Mouse (Mus musculus): ENCODE measurements around the gene Rpp25l. TPM values are rescaled to one million over a fixed set of nuclear protein-coding genes. Genes with fewer than 3 reads are reported as not detected.

The Rpp25l gene
- polyA plus RNA-seq, 1 experiment from 2014 or later = 29.8 TPM

DNA sequence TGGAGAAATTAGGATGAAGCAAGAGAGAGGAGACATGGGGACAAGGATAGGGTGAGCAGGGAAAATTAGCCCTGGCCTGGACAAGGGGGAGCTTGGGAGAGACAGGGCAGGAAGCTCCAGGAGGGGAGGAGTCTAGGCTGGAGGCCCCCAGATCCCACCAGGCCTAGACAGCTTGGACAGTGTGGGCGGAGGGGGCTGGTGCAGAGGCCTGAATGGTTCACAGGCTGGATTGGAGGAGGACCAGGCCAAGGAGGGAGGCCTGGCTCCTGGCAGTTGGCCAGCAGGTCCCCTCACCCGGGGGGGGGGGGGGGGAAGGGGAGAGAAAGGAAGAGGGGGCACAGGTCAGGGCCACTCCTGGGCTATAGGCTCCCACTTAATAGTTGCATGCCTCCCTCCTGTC is 34.0 kb downstream of the Rpp25l start:
- Histone ChIP-seq H3K9ac (no peak overlapping the region), H3K36me3 (replicated peaks) (no peaks in the 10 kb centered on the region), H3K27me3 (peaks cover 74% of the 10 kb centered on the region), H3K9me3 (replicated peaks) (no peaks in the 10 kb centered on the region), H3K4me1 (replicated peaks) (no peaks in the 10 kb centered on the region), H3K4me3 (replicated peaks) (no peak overlapping the region), H3K4me2 (no peak overlapping the region), H3K27ac (replicated peaks) (no peak overlapping the region)
- 47% methylated on average over 1 of the region's 2 CpGs for WGBS (ENCODE audit: insufficient replicate concordance)
- no peak for ATAC-seq (ENCODE audit: insufficient read depth)

DNA sequence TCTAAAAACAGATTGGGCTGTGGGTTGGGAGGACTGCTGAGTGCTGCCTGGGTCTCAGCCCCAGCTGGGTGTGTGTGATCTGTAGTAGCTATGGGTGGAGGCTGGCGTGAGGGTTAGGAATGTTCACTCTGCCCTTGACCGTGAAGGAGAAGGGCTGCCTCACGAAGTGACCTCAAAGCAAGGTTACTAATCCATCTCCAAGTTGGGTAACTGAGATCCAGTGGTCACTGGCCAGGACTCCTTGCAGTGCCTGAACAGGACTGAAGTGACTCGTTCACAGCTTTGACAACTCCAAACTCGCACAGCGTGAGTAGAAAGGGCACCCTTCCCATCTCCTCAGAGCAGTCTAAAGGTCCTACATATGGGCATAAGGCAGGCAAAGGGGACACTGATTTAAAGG is 34.5 kb downstream of the Rpp25l start:
- H3K27me3 ChIP-seq = peaks cover 74% of the 10 kb centered on the region
- no peak overlapping the region for H3K4me2 ChIP-seq
- no peak for ATAC-seq (ENCODE audit: insufficient read depth)
- H3K4me1 ChIP-seq (replicated peaks) = no peaks in the 10 kb centered on the region
- H3K36me3 ChIP-seq (replicated peaks) = no peaks in the 10 kb centered on the region
- no peak overlapping the region for H3K9ac ChIP-seq
- no peak overlapping the region for H3K4me3 ChIP-seq (replicated peaks)
- no peaks in the 10 kb centered on the region for H3K9me3 ChIP-seq (replicated peaks)
- no peak overlapping the region for H3K27ac ChIP-seq (replicated peaks)
- 48% methylated on average over 6 of the region's 6 CpGs for WGBS (ENCODE audit: insufficient replicate concordance)

DNA sequence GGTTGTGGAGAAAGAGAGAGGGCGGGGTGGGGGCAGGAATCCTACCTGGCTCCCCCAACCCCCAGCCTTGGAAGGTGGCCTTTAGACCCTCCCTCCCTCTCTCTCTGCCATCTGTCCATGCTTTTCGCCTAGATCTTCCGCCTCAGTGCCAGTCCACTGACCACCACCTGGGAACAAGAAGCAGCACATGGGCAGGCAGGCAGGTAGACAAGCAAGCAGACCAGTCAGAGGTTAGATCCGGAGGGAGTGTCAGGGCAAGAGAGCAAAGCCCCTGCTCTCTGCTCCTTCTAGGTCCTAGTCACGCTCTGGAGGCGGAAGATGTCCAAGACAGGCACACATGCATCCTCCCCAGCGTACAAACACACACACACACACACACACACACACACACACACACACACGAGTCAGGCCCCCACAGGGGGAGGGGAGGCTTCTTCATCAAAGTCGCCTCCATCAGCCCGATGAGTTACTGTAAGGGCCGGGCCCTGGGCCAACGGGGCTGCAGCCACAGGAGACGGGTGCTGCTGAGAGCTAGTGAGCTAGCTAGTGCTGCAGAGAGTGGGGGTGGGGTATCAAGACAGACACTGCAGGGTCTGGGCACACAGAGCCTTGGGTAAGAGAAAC is 36.2 kb downstream of the Rpp25l start:
- 48% methylated on average over 13 of the region's 13 CpGs for WGBS (ENCODE audit: insufficient replicate concordance)
- Histone ChIP-seq H3K4me2 (no peak overlapping the region), H3K4me1 (replicated peaks) (no peaks in the 10 kb centered on the region), H3K4me3 (replicated peaks) (no peak overlapping the region), H3K9me3 (replicated peaks) (no peaks in the 10 kb centered on the region), H3K27me3 (peaks cover 77% of the 10 kb centered on the region), H3K36me3 (replicated peaks) (no peaks in the 10 kb centered on the region), H3K9ac (no peak overlapping the region), H3K27ac (replicated peaks) (no peak overlapping the region)
- ATAC-seq (ENCODE audit: insufficient read depth) = no peak

DNA sequence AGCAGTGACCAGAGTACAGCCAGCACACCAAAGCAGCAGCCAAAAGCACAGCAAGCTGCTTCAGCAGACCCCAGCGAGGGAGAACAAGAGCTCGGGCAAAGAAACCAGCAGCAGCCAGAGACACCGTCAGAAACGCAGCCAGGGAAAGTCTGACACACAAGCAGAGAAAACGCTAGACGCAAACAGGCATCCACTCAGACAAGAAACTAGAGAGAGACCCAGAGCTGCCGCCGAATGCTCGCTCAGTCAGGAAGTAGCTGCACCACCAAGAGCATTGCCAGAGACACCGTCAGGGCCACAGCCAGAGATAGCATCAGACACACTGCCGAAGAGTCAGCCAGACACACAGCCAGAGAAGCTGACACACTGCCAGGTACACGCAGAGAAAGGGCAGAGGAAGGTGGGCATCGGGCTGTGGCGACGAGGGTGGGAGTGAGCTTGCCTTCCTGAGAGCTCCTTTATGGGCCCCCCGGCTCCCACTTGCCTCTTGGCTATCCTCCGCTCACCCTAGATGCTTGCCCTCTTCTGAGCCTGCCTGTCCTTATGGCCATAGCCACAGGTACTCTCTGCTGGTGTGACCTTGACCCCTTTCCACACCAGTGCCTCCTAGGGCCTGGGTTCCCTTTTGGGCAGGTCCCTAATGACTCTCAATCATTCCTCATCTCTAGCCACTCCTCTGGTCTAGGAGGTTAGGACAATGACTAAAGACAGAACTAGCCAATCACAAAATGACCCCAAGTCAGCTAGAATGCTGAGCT is 36.9 kb downstream of the Rpp25l start:
- no peak for ATAC-seq (ENCODE audit: insufficient read depth)
- Histone ChIP-seq H3K4me2 (no peak overlapping the region), H3K9me3 (replicated peaks) (no peaks in the 10 kb centered on the region), H3K9ac (no peak overlapping the region), H3K4me1 (replicated peaks) (no peaks in the 10 kb centered on the region), H3K36me3 (replicated peaks) (no peaks in the 10 kb centered on the region), H3K4me3 (replicated peaks) (no peak overlapping the region), H3K27ac (replicated peaks) (no peak overlapping the region), H3K27me3 (peaks cover 78% of the 10 kb centered on the region)
- 32% methylated on average over 17 of the region's 17 CpGs for WGBS (ENCODE audit: insufficient replicate concordance)

DNA sequence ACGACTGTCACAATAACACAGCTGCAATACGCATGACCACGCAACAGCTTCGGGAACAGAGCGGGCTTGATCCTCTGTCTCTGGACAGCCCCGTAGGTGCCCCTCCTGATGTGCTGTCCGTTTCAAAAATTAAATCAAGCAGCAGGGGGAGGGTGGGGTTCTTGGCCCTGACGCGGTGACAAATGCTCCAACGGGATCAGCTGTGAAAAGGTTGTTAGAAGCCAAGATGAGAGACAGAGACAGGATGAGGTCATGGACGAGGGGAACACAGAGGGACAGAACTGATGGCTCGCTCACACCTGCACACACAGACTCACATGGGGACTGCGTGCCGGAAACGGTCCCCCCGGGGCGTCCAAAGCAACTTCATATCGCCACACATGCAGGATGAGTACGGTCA is 40.1 kb downstream of the Rpp25l start:
- no peaks in the 10 kb centered on the region for H3K4me1 ChIP-seq (replicated peaks)
- H3K9me3 ChIP-seq (replicated peaks) = no peaks in the 10 kb centered on the region
- H3K27ac ChIP-seq (replicated peaks) = no peak overlapping the region
- no peak overlapping the region for H3K4me2 ChIP-seq
- WGBS (ENCODE audit: insufficient replicate concordance) = 62% methylated on average over 19 of the region's 19 CpGs
- H3K27me3 ChIP-seq = peaks cover 56% of the 10 kb centered on the region
- no peaks in the 10 kb centered on the region for H3K36me3 ChIP-seq (replicated peaks)
- H3K4me3 ChIP-seq (replicated peaks) = no peak overlapping the region
- no peak overlapping the region for H3K9ac ChIP-seq
- ATAC-seq (ENCODE audit: insufficient read depth) = no peak

DNA sequence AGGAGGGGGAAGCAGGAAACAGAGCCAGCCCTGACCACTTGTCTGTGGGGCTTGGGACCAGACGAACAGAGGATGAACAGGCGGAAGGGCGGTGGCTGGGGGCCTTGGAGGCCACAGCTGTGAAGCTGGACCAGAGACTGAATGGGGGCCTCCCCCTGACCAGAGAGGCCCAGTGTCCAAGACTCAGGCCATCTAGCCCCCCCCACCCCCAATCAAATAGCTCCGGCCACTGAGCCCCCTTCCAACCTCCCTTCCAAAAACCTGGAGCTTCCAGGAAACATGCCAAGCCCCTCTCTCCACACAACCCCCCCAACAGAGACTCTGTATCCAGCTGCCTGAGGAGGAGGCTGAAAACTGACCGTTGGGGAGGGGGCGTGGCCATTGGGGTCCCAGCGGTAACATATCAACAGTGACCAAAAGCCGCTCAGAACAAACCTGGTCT is 40.8 kb downstream of the Rpp25l start:
- H3K4me1 ChIP-seq (replicated peaks) = no peaks in the 10 kb centered on the region
- H3K9me3 ChIP-seq (replicated peaks) = no peaks in the 10 kb centered on the region
- no peak overlapping the region for H3K4me3 ChIP-seq (replicated peaks)
- H3K36me3 ChIP-seq (replicated peaks) = no peaks in the 10 kb centered on the region
- ATAC-seq (ENCODE audit: insufficient read depth) = no peak
- H3K27me3 ChIP-seq = peaks cover 53% of the 10 kb centered on the region
- H3K27ac ChIP-seq (replicated peaks) = no peak overlapping the region
- 32% methylated on average over 8 of the region's 8 CpGs for WGBS (ENCODE audit: insufficient replicate concordance)
- no peak overlapping the region for H3K9ac ChIP-seq
- H3K4me2 ChIP-seq = no peak overlapping the region

DNA sequence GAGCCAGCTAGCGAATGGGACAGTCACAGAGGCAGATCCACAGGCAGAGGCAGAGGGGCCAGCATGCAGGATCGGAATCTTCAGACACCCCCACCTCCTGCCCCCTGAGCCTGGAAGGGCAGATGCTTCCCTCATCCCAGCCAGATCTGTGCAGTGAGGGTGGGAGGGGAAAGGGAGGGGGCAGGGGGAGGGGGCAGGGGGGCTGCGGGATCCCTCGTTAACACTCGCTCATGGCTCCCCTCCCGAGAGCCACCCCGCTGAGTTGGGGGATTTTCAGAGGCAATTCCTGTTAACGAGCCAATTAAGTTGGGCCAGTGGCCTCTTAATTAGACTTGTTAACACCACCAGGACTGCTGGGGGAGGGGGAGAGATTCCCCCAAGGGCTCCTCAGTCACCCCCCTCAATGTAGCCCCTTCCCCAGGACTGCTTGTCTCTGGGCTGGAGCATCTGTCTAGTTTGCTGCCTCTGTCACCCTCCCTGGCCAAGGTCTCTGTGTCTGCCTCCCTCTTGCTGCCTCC is 41.3 kb downstream of the Rpp25l start:
- Histone ChIP-seq H3K4me3 (replicated peaks) (no peak overlapping the region), H3K9ac (no peak overlapping the region), H3K36me3 (replicated peaks) (no peaks in the 10 kb centered on the region), H3K4me1 (replicated peaks) (no peaks in the 10 kb centered on the region), H3K27ac (replicated peaks) (no peak overlapping the region), H3K9me3 (replicated peaks) (no peaks in the 10 kb centered on the region), H3K4me2 (no peak overlapping the region), H3K27me3 (peaks cover 49% of the 10 kb centered on the region)
- no peak for ATAC-seq (ENCODE audit: insufficient read depth)
- WGBS (ENCODE audit: insufficient replicate concordance) = 33% methylated on average over 8 of the region's 8 CpGs

DNA sequence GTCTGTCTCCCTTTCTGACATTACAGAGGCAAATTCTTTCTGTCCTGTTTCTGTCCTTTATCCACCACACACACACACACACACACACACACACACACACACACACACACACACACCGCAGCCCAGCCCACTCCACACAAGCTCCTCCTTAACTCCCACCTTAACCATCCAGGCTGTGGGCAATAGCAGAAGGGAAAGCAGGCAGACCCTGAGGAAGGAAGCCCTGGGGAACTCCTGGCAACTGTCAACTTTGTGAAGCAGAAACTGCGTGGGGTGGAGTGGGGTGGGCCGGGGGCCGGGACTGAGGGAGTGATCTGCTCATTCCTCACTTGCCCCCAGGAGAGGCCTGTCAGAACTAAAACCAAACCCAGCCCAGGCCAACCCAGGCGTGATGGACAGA is 41.8 kb downstream of the Rpp25l start:
- Histone ChIP-seq H3K9ac (no peak overlapping the region), H3K36me3 (replicated peaks) (no peaks in the 10 kb centered on the region), H3K4me1 (replicated peaks) (no peaks in the 10 kb centered on the region), H3K4me2 (no peak overlapping the region), H3K9me3 (replicated peaks) (no peaks in the 10 kb centered on the region), H3K4me3 (replicated peaks) (no peak overlapping the region), H3K27ac (replicated peaks) (no peak overlapping the region), H3K27me3 (peaks cover 44% of the 10 kb centered on the region)
- ATAC-seq (ENCODE audit: insufficient read depth) = no peak
- 34% methylated on average over 5 of the region's 5 CpGs for WGBS (ENCODE audit: insufficient replicate concordance)

DNA sequence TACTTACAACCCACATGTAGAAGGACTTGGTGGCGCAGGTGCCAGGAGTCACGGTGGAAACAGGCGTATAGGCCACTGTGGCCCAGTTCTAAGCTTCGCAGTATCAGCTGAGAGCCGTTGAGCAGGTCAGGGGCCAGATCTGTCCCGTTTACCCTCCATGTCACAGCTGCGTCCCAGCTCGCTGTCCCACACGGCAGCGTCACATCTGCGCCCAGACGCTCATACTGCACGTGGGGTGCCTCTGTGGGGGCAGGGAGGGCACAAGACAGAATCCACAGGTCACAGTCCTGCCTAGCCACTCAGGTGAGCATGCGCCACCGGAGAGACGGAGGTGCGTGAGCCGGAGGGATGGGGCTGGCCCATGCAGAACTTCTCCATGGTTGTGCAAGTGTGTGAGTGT is 42.5 kb downstream of the Rpp25l start:
- no peaks in the 10 kb centered on the region for H3K36me3 ChIP-seq (replicated peaks)
- no peak overlapping the region for H3K4me3 ChIP-seq (replicated peaks)
- H3K9ac ChIP-seq = no peak overlapping the region
- no peaks in the 10 kb centered on the region for H3K4me1 ChIP-seq (replicated peaks)
- WGBS (ENCODE audit: insufficient replicate concordance) = 70% methylated on average over 18 of the region's 18 CpGs
- no peak overlapping the region for H3K4me2 ChIP-seq
- no peak for ATAC-seq (ENCODE audit: insufficient read depth)
- peaks cover 42% of the 10 kb centered on the region for H3K27me3 ChIP-seq
- no peaks in the 10 kb centered on the region for H3K9me3 ChIP-seq (replicated peaks)
- H3K27ac ChIP-seq (replicated peaks) = no peak overlapping the region

DNA sequence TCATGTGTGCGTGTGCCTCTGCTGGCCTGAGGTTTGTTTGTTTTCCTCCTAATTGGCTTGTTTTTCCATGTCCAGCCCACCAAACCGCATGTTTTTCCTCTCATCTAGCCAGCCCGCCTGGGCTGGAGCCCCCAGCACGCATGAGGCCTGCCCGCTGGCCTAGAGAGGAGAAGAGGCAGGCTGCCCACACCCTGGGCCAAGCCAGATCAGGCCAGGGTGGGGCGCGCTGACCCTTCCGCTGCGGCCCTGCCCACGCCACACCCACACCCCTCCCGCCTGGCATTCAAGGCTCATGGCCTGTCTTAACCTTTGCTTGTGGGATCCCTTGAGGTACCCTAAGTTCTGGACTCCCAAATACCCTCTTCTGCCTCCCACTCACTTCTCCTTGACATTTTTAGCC is 46.7 kb downstream of the Rpp25l start:
- Histone ChIP-seq H3K9ac (no peak overlapping the region), H3K9me3 (replicated peaks) (no peaks in the 10 kb centered on the region), H3K4me1 (replicated peaks) (no peaks in the 10 kb centered on the region), H3K4me2 (no peak overlapping the region), H3K4me3 (replicated peaks) (no peak overlapping the region), H3K27me3 (peaks cover 11% of the 10 kb centered on the region), H3K36me3 (replicated peaks) (no peaks in the 10 kb centered on the region), H3K27ac (replicated peaks) (no peak overlapping the region)
- no peak for ATAC-seq (ENCODE audit: insufficient read depth)
- WGBS (ENCODE audit: insufficient replicate concordance) = 62% methylated on average over 11 of the region's 11 CpGs

DNA sequence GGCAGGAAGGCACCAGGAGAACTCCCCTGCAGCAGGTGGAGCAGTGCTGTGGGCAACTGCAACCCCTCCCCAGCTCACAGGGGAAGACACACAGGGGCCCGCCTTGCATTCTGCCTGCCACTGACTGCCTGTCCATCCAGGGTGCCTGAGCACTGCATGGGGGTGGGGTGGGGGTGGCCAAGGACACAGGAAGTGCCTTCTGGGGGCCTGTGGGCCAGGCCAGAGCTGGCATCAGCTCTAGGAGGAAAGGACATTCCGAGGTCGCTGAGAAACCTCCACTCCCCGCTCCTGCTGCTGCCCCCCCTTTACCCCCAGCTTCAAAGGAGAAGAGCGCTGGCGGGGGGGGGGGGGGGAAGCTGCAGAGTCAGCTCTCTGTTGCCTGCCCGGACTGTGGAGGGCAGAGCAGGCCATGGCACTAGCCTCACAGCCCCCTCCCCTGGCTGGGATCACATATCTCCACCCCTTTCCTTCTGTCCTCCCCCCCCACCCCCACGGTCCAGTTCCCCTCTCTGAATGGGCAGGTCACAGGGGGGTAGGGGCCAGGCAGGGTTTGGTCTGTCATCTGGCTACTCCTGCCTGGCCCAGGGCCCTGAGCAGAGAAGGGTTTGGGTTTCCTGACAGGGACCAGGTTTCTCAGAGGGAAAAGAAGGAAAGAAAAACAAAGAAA is 48.2 kb downstream of the Rpp25l start:
- no peak overlapping the region for H3K9ac ChIP-seq

More for the DNA sequence above, 48.2 kb downstream of the Rpp25l start:
- Histone ChIP-seq H3K9me3 (replicated peaks) (no peaks in the 10 kb centered on the region), H3K27me3 (peaks cover 3% of the 10 kb centered on the region; the same call in 1 of the 2 replicates), H3K4me3 (replicated peaks) (no peak overlapping the region), H3K4me2 (no peak overlapping the region), H3K36me3 (replicated peaks) (no peaks in the 10 kb centered on the region), H3K4me1 (replicated peaks) (peaks cover 7% of the 10 kb centered on the region), H3K27ac (replicated peaks) (no peak overlapping the region)
- no peak for ATAC-seq (ENCODE audit: insufficient read depth)
- WGBS (ENCODE audit: insufficient replicate concordance) = 6% methylated on average over 7 of the region's 8 CpGs
